Mouse (Mus musculus) forebrain, embryonic 16.5 days (tissue): Measurements from ENCODE around the gene Pnkd. TPM values are rescaled to one million over a fixed set of nuclear protein-coding genes. Genes with fewer than 3 reads are reported as not detected.
"Not testable (repeated sequence)": the region's sequence is repeated elsewhere in the genome, so short reads cannot be mapped to it uniquely, and the experiment has no call there.

Source experiments
- ATAC-seq: fragments of 200-750 bp; cut with Nextera tagmentation; 2 replicates; pipeline ENCODE4 v1.8.0; 2017; ENCODE audit warnings: mild to moderate bottlenecking, moderate library complexity
- H3K27ac ChIP-seq: fragments of 300-500 bp; sonication (generic); 2 replicates; pipeline ENCODE4 v1.5.1; 2014; ENCODE audit warnings: low read length, control low read depth
- H3K27me3 ChIP-seq: fragments of 300-500 bp; sonication (generic); replicated peaks from 2 replicates; pipeline ENCODE4 v1.6.1; 2014; ENCODE audit warnings: low read length; ENCODE audit not compliant: control insufficient read depth, insufficient read depth
- H3K36me3 ChIP-seq: fragments of 300-500 bp; sonication (generic); 2 replicates; pipeline ENCODE4 v1.6.1; 2014; ENCODE audit not compliant: control insufficient read depth, insufficient read depth
- H3K4me1 ChIP-seq: fragments of 300-500 bp; sonication (generic); replicated peaks from 2 replicates; pipeline ENCODE4 v1.6.1; 2014; ENCODE audit warnings: low read length; ENCODE audit not compliant: control insufficient read depth, insufficient read depth
- H3K4me2 ChIP-seq: fragments of 300-500 bp; sonication (generic); 2 replicates; pipeline ENCODE4 v1.6.1; 2014; ENCODE audit warnings: mild to moderate bottlenecking, low read length, control low read depth
- H3K4me3 ChIP-seq: fragments of 300-500 bp; sonication (generic); replicated peaks from 2 replicates; pipeline ENCODE4 v1.5.1; 2014; ENCODE audit warnings: mild to moderate bottlenecking, low read length, control low read depth
- H3K9ac ChIP-seq: fragments of 300-500 bp; sonication (generic); replicated peaks from 2 replicates; pipeline ENCODE4 v1.6.1; 2014; ENCODE audit warnings: low read depth, low read length, control low read depth
- H3K9me3 ChIP-seq: fragments of 300-500 bp; sonication (generic); 2 replicates; pipeline ENCODE4 v1.6.1; 2016; ENCODE audit warnings: low read length; ENCODE audit not compliant: control insufficient read depth
- whole genome bisulfite sequencing: fragments of 180-500 bp; shearing (Covaris S2); extraction: QIAGEN DNeasy Blood & Tissue Kit; methylation state at CpG from one replicate; pipeline ENCODE4 v1.1.7; 2014; 5-methylcytosine and 5-hydroxymethylcytosine counted together
- polyA plus RNA-seq: library from polyadenylated mRNA; unstranded; fragments of >200 nt; fragmentation: Nextera tagmentation; extraction: Ambion mirVana; gene quantifications from 2 replicates; pipeline ENCODE4 v1.2.1, GENCODE M21; 2015

Gene Pnkd
- polyA plus RNA-seq, 1 experiment from 2014 or later: 98.4 TPM

DNA sequence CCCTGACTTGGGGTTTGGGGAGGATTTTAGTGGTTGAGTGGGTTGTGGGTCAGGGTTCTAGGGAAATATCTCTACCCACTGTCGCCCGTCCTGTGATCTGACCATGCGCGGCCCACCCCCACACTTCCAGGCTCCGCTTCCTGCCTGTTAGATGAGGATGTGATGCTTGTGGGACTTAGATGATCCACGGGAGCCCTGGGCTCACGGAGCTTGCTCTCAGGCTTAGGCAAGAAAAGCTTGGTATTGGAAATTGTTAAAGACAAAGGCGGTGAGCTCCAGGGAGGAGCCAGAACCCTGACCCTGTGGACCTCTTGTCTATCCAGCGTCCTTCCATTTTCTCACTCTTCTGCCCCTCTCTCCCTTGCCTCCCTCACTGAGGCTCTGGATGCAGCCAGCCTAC, 55.2 kb downstream of the Pnkd start:
- Histone ChIP-seq H3K36me3 (no peaks in the 10 kb centered on the region), H3K9ac (no peak overlapping the region), H3K27ac (no peak overlapping the region), H3K4me2 (no peak overlapping the region), H3K9me3 (no peaks in the 10 kb centered on the region), H3K4me3 (no peak overlapping the region), H3K27me3 (no peaks in the 10 kb centered on the region), H3K4me1 (peaks cover 6% of the 10 kb centered on the region)
- WGBS: 91% methylated on average over 9 of the region's 9 CpGs
- ATAC-seq: no peak

DNA sequence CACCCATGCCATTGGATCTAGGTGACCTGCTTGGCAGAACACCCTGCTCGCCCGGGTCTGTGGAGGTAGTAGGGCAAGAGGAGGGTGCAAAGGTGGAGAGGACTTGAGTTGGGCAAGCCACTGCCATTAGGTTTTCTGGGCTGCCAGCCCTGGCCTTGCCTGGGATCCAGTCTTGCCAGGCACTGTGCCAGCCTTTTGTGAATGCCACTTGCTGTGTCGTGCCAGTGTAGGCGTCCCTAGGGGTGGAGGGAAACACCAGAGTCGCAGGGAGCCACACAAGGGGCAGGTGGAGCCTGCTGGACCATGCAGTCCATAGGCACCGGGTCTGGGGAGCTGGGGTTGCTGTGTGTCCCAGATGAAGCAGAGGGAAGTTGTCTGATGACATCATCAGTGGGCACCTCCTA, 55.6 kb downstream of the Pnkd start:
- no peaks in the 10 kb centered on the region for H3K9me3 ChIP-seq

DNA sequence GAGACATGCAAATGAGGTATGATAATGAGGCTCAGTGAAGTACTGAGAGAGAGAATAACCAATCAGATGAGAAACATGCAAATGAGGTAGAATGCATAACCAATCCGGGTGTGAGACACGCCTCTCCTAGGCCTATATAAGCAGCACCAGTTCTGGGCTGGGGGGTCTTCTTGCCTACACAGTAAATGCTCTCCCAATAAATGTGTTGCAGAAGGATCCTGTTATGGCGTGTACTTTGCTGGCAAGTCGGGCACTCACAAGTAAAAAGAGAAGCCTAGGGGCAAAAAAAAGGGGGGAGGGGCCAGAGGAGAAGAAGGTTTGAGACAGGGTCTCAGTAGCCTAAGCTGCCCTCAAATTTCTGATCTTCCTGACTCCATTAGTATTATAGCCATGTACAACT, 56.3 kb downstream of the Pnkd start:
- H3K4me3 ChIP-seq, H3K4me1 ChIP-seq, H3K9ac ChIP-seq, H3K27ac ChIP-seq, H3K9me3 ChIP-seq, H3K4me2 ChIP-seq, ATAC-seq, H3K36me3 ChIP-seq, H3K27me3 ChIP-seq: not testable (repeated sequence)
- 92% methylated on average over 4 of the region's 4 CpGs for WGBS

More for the DNA sequence above, 55.6 kb downstream of the Pnkd start:
- Histone ChIP-seq H3K27me3 (no peaks in the 10 kb centered on the region), H3K36me3 (no peaks in the 10 kb centered on the region), H3K9ac (no peak overlapping the region), H3K4me2 (no peak overlapping the region), H3K4me3 (no peak overlapping the region), H3K4me1 (peaks cover 6% of the 10 kb centered on the region), H3K27ac (no peak overlapping the region)
- 76% methylated on average over 6 of the region's 6 CpGs for WGBS
- ATAC-seq: peak; percentile 21; the same call in 1 of the 2 replicates

DNA sequence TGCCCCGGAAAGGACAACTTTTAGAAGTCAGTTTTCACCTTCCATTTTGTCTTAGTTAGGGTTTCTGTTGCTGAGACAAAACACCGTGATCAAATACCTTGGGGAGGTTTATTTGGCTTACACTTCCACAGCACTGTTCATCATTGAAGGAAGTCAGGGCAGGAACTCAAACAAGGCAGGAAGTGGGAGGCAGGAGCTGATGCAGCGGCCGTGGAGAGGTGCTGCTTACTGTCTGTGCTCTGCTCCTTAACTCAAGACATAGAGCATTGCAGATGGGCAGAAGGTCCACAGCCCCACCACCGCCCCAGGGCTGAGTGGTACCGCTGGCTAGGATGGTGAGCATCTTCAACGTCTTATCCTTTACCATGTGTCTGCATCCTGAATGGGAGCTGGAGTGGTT, 57.2 kb downstream of the Pnkd start:
- peaks cover 6% of the 10 kb centered on the region for H3K4me1 ChIP-seq
- H3K27ac ChIP-seq: no peak overlapping the region
- WGBS: 89% methylated on average over 7 of the region's 7 CpGs

DNA sequence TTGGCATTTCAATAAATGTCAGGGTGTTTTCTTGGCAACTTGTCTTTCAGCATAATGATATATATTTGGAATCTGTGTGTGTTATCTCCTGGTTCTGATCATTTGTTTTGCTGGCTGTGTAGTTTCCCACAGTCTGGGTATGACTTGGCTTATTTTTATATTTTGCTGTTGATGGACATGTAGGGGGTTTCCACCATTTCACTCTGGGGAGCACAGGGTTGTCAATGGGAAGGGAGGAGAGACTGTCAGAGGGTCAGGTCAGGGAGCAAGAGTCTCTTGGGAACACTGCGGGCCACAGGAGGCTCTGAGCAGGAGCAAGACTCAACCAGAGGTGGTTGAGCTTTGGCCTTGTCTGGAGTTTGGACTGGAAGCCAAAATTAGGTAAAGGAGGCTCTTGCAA, 57.6 kb downstream of the Pnkd start:
- WGBS: 97% methylated on average over 1 of the region's 1 CpGs
- no peak for ATAC-seq

More for the DNA sequence above, 57.2 kb downstream of the Pnkd start:
- Histone ChIP-seq H3K36me3 (no peaks in the 10 kb centered on the region), H3K9me3 (no peaks in the 10 kb centered on the region), H3K4me2 (no peak overlapping the region), H3K9ac (no peak overlapping the region), H3K4me3 (no peak overlapping the region), H3K27me3 (no peaks in the 10 kb centered on the region)
- ATAC-seq: no peak

GRCm38 (mm10) chr1:74343161-74343560, 58.4 kb downstream of the Pnkd start:
- no peak for ATAC-seq

More for the DNA sequence above, 57.6 kb downstream of the Pnkd start:
- H3K27ac ChIP-seq: no peak overlapping the region
- H3K36me3 ChIP-seq: no peaks in the 10 kb centered on the region
- H3K9ac ChIP-seq: no peak overlapping the region
- peaks cover 3% of the 10 kb centered on the region for H3K4me1 ChIP-seq
- no peaks in the 10 kb centered on the region for H3K27me3 ChIP-seq
- no peak overlapping the region for H3K4me2 ChIP-seq
- no peak overlapping the region for H3K4me3 ChIP-seq
- no peaks in the 10 kb centered on the region for H3K9me3 ChIP-seq

GRCm38 (mm10) chr1:74344163-74344916, 59.6 kb downstream of the Pnkd start:
- Histone ChIP-seq H3K9ac (no peak overlapping the region), H3K36me3 (no peaks in the 10 kb centered on the region), H3K4me1 (no peaks in the 10 kb centered on the region; the same call in 1 of the 2 replicates), H3K27me3 (no peaks in the 10 kb centered on the region), H3K4me2 (no peak overlapping the region), H3K4me3 (no peak overlapping the region), H3K9me3 (no peaks in the 10 kb centered on the region), H3K27ac (no peak overlapping the region)
- 71% methylated on average over 11 of the region's 11 CpGs for WGBS
- ATAC-seq: no peak

More at GRCm38 (mm10) chr1:74343161-74343560, 58.4 kb downstream of the Pnkd start:
- Histone ChIP-seq H3K27me3 (no peaks in the 10 kb centered on the region), H3K9ac (no peak overlapping the region), H3K4me3 (no peak overlapping the region), H3K36me3 (no peaks in the 10 kb centered on the region), H3K4me2 (no peak overlapping the region), H3K4me1 (no peaks in the 10 kb centered on the region; the same call in 1 of the 2 replicates), H3K9me3 (no peaks in the 10 kb centered on the region), H3K27ac (no peak overlapping the region)
- 50% methylated on average over 5 of the region's 5 CpGs for WGBS

DNA sequence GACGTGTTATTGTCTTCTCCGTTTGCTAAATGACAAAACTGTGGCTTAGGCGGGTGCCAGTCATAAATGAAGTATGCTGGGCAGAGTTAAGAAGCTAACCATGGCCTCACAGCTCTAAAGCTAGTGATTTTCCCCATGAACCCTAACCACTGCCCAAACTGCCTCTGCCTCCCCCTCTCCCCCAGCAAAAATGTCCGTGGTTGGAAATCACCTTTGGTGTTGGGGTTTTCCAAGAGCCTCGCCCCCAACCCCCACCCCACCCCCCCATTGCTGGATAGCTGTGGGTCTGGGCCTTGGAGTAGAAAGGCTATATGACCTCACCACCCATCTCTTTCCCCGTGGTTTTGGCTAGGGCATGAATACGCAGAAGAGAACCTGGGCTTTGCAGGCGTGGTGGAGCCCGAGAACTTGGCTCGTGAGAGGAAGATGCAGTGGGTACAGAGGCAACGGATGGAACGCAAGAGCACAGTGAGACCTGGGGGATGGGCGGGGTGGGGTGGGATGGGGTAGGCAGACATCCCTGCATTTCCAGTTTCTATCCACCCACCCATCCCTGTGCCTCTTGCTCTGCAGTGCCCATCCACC, 66.5 kb downstream of the Pnkd start:
- Histone ChIP-seq H3K27me3 (no peaks in the 10 kb centered on the region), H3K4me2 (no peak overlapping the region), H3K36me3 (0 out of 2 replicates have a peak, but pooled peaks cover 6% of the 10 kb centered on the region), H3K27ac (no peak overlapping the region), H3K4me3 (no peak overlapping the region), H3K4me1 (no peaks in the 10 kb centered on the region), H3K9ac (no peak overlapping the region), H3K9me3 (no peaks in the 10 kb centered on the region)
- ATAC-seq: no peak
- 96% methylated on average over 13 of the region's 13 CpGs for WGBS

- H3K4me1 ChIP-seq: no peaks in the 10 kb centered on the region
- no peak overlapping the region for H3K4me2 ChIP-seq
- no peak overlapping the region for H3K27ac ChIP-seq
- no peaks in the 10 kb centered on the region for H3K27me3 ChIP-seq
- no peak for ATAC-seq
- WGBS: 75% methylated on average over 5 of the region's 5 CpGs
- 0 out of 2 replicates have a peak, but pooled peaks cover 6% of the 10 kb centered on the region for H3K36me3 ChIP-seq
- no peaks in the 10 kb centered on the region for H3K9me3 ChIP-seq
- H3K9ac ChIP-seq: no peak overlapping the region
- H3K4me3 ChIP-seq: no peak overlapping the region
Measured at GRCm38 (mm10) chr1:74352532-74353096, 67.9 kb downstream of the Pnkd start.
